Mouse (Mus musculus): ENCODE measurements around the gene Slc22a23.

- TF ChIP-seq CTCF (IDR thresholded peaks at IDR 0.05) (no peak), EP300 (IDR thresholded peaks at IDR 0.05; ENCODE audit: insufficient read depth, low read depth, low read length) (no peak)
These were observed 192.3 kb downstream of the Slc22a23 start for GRCm38 (mm10) chr13:34152695-34153094.
